In genomic region chr15:88892252-88892651, GRCm38 (mm10) we compare ENCODE assay signal across 7 mouse cellular contexts.
"Had no signal": no experiment of that assay in that cellular context is flagged by ENCODE, and none has a peak within 500 bp of the region (broad histone marks: within the 10 kb centered on the region; RNA-seq: fewer than 3 reads in every experiment).

No protein-coding gene starts in this region.

- DNase-seq: liver; lung, adult 2 months; lung, postnatal 36 days; right cerebral cortex, adult 18-20 months; right cerebral cortex, postnatal 25 days; thymus, adult 18-20 months; thymus, postnatal 14 days had no signal
